Mouse (Mus musculus): Measurements from ENCODE around the gene Grip1.

- no peak for TF ChIP-seq CTCF (IDR thresholded peaks at IDR 0.05; ENCODE audit: low read depth)
- TF ChIP-seq EP300 (IDR thresholded peaks at IDR 0.05; ENCODE audit: low read depth), result no peak
Observed at GRCm38 (mm10) chr10:119834122-119834521, 380.5 kb downstream of the Grip1 start.

Measured in heart, postnatal 0 days (tissue).